Mouse (Mus musculus) hindbrain, embryonic 11.5 days (tissue): ENCODE data around the gene E130308A19Rik. TPM values are rescaled to one million over a fixed set of nuclear protein-coding genes. Genes with fewer than 3 reads are reported as not detected.

Source experiments
- ATAC-seq: fragments of 200-750 bp; cut with Nextera tagmentation; 2 replicates; pipeline ENCODE4 v1.8.0; 2017; ENCODE audit warnings: mild to moderate bottlenecking, moderate TSS enrichment, moderate library complexity; ENCODE audit not compliant: low FRiP score
- DNase-seq: peaks from one replicate; pipeline ENCODE4 v3.0.0-alpha.2; 2015; ENCODE audit warnings: low spot score
- H3K27ac ChIP-seq: fragments of 300-500 bp; sonication (generic); 2 replicates; pipeline ENCODE4 v1.5.1; 2014; ENCODE audit warnings: mild to moderate bottlenecking, low read depth, low read length
- H3K27me3 ChIP-seq: fragments of 300-500 bp; sonication (generic); 2 replicates; pipeline ENCODE4 v1.6.1; 2014; ENCODE audit warnings: mild to moderate bottlenecking, low read length, moderate library complexity, mixed read lengths; ENCODE audit not compliant: control insufficient read depth, insufficient read depth
- H3K36me3 ChIP-seq: fragments of 300-500 bp; sonication (generic); 2 replicates; pipeline ENCODE4 v1.6.1; 2014; ENCODE audit warnings: mild to moderate bottlenecking, low read length, moderate library complexity, mixed read lengths; ENCODE audit not compliant: control insufficient read depth, insufficient read depth
- H3K4me1 ChIP-seq: fragments of 300-500 bp; sonication (generic); replicated peaks from 2 replicates; pipeline ENCODE4 v1.6.1; 2014; ENCODE audit warnings: low read length, mixed read lengths; ENCODE audit not compliant: control insufficient read depth, insufficient read depth
- H3K4me2 ChIP-seq: fragments of 300-500 bp; sonication (generic); replicated peaks from 2 replicates; pipeline ENCODE4 v1.6.1; 2014; ENCODE audit warnings: mild to moderate bottlenecking, low read depth, low read length
- H3K4me3 ChIP-seq: fragments of 300-500 bp; sonication (generic); 2 replicates; pipeline ENCODE4 v1.5.1; 2014; ENCODE audit warnings: low read depth, low read length
- H3K9ac ChIP-seq: fragments of 300-500 bp; sonication (generic); 2 replicates; pipeline ENCODE4 v1.6.1; 2014; ENCODE audit warnings: low read depth, low read length
- H3K9me3 ChIP-seq: fragments of 300-500 bp; sonication (generic); 2 replicates; pipeline ENCODE4 v1.6.1; 2016; ENCODE audit warnings: low read length; ENCODE audit not compliant: control insufficient read depth
- WGBS: fragments of 180-500 bp; shearing (Covaris S2); extraction: QIAGEN DNeasy Blood & Tissue Kit; methylation state at CpG from one replicate; pipeline ENCODE4 v1.1.7; 2014; 5-methylcytosine and 5-hydroxymethylcytosine counted together
- polyA plus RNA-seq: library from polyadenylated mRNA; unstranded; fragments of >200 nt; fragmentation: Nextera tagmentation; extraction: Ambion mirVana; gene quantifications from 2 replicates; pipeline ENCODE4 v1.2.1, GENCODE M21; 2014

Gene E130308A19Rik
- polyA plus RNA-seq, 1 experiment from 2014 or later = 56.6 TPM

GRCm38 (mm10) chr4:59764950-59765349 is 138.9 kb downstream of the E130308A19Rik start:
- 0 out of 2 replicates have a peak overlapping the region, but pooled peaks have one; percentile 9 for H3K27ac ChIP-seq

GRCm38 (mm10) chr4:59765385-59766005 is 139.5 kb downstream of the E130308A19Rik start:
- no peaks in the 10 kb centered on the region for H3K9me3 ChIP-seq
- 39% methylated on average over 7 of the region's 7 CpGs for WGBS
- H3K4me2 ChIP-seq = no peak overlapping the region
- no peaks in the 10 kb centered on the region for H3K27me3 ChIP-seq
- no peak overlapping the region for H3K9ac ChIP-seq
- peak; percentile 42 for DNase-seq
- no peaks in the 10 kb centered on the region for H3K36me3 ChIP-seq
- no peak overlapping the region for H3K4me3 ChIP-seq
- 0 out of 2 replicates have a peak, but pooled peaks have one; percentile 42 for ATAC-seq
- H3K4me1 ChIP-seq = no peaks in the 10 kb centered on the region
- 0 out of 2 replicates have a peak overlapping the region, but pooled peaks have one; percentile 9 for H3K27ac ChIP-seq

More at GRCm38 (mm10) chr4:59764950-59765349, 138.9 kb downstream of the E130308A19Rik start:
- ATAC-seq (no peak), DNase-seq (no peak)
- Histone ChIP-seq H3K27me3 (no peaks in the 10 kb centered on the region), H3K4me1 (no peaks in the 10 kb centered on the region), H3K4me3 (no peak overlapping the region), H3K36me3 (no peaks in the 10 kb centered on the region), H3K4me2 (no peak overlapping the region), H3K9me3 (no peaks in the 10 kb centered on the region), H3K9ac (no peak overlapping the region)
- WGBS = 69% methylated on average over 7 of the region's 7 CpGs

GRCm38 (mm10) chr4:59767717-59768116 is 141.7 kb downstream of the E130308A19Rik start:
- Histone ChIP-seq H3K9me3 (no peaks in the 10 kb centered on the region), H3K4me1 (no peaks in the 10 kb centered on the region), H3K4me3 (no peak overlapping the region), H3K27ac (no peak overlapping the region), H3K9ac (no peak overlapping the region), H3K4me2 (no peak overlapping the region), H3K27me3 (no peaks in the 10 kb centered on the region), H3K36me3 (0 out of 2 replicates have a peak, but pooled peaks cover 3% of the 10 kb centered on the region)
- no peak for DNase-seq
- WGBS = 93% methylated on average over 2 of the region's 2 CpGs
- no peak for ATAC-seq

GRCm38 (mm10) chr4:59772171-59772879 is 146.3 kb downstream of the E130308A19Rik start:
- H3K27me3 ChIP-seq = no peaks in the 10 kb centered on the region
- no peaks in the 10 kb centered on the region for H3K4me1 ChIP-seq
- ATAC-seq (no peak), DNase-seq (peak; percentile 32)
- H3K36me3 ChIP-seq = 0 out of 2 replicates have a peak, but pooled peaks cover 3% of the 10 kb centered on the region
- WGBS = 38% methylated on average over 17 of the region's 17 CpGs
- peak overlapping the region; percentile 51 for H3K27ac ChIP-seq
- H3K4me3 ChIP-seq = no peak overlapping the region
- no peak overlapping the region for H3K4me2 ChIP-seq
- H3K9me3 ChIP-seq = no peaks in the 10 kb centered on the region
- H3K9ac ChIP-seq = no peak overlapping the region

GRCm38 (mm10) chr4:59777828-59778227 is 151.8 kb downstream of the E130308A19Rik start:
- Histone ChIP-seq H3K4me3 (no peak overlapping the region), H3K27ac (no peak overlapping the region), H3K4me2 (no peak overlapping the region), H3K36me3 (no peaks in the 10 kb centered on the region), H3K9ac (no peak overlapping the region), H3K4me1 (no peaks in the 10 kb centered on the region), H3K27me3 (no peaks in the 10 kb centered on the region), H3K9me3 (no peaks in the 10 kb centered on the region)
- no peak for ATAC-seq
- WGBS = 82% methylated on average over 3 of the region's 3 CpGs
- DNase-seq = no peak

GRCm38 (mm10) chr4:59780568-59780967 is 154.6 kb downstream of the E130308A19Rik start:
- no peaks in the 10 kb centered on the region for H3K9me3 ChIP-seq
- no peaks in the 10 kb centered on the region for H3K27me3 ChIP-seq
- no peak for ATAC-seq
- H3K27ac ChIP-seq = no peak overlapping the region
- H3K4me1 ChIP-seq = no peaks in the 10 kb centered on the region
- DNase-seq = peak; percentile 31
- H3K4me2 ChIP-seq = no peak overlapping the region
- WGBS = 48% methylated on average over 1 of the region's 1 CpGs
- H3K36me3 ChIP-seq = no peaks in the 10 kb centered on the region
- H3K9ac ChIP-seq = no peak overlapping the region
- H3K4me3 ChIP-seq = no peak overlapping the region

GRCm38 (mm10) chr4:59782853-59783684 is 157.1 kb downstream of the E130308A19Rik start:
- no peaks in the 10 kb centered on the region for H3K9me3 ChIP-seq
- ATAC-seq (peak; percentile 82), DNase-seq (peak; percentile 44)
- peak overlapping the region; percentile 95 for H3K4me3 ChIP-seq
- H3K27me3 ChIP-seq = no peaks in the 10 kb centered on the region
- WGBS = under 1% methylated on average over 44 of the region's 47 CpGs
- no peaks in the 10 kb centered on the region for H3K36me3 ChIP-seq
- H3K4me1 ChIP-seq = no peaks in the 10 kb centered on the region
- peak overlapping the region; percentile 86 for H3K9ac ChIP-seq
- H3K27ac ChIP-seq = peak overlapping the region; percentile 51
- peak overlapping the region; percentile 66 for H3K4me2 ChIP-seq

- peak; percentile 98 for DNase-seq
- under 1% methylated on average over 36 of the region's 36 CpGs for WGBS
- ATAC-seq = peak; percentile 96
Measured at GRCm38 (mm10) chr4:59783685-59784279, 157.8 kb downstream of the E130308A19Rik start.

More at GRCm38 (mm10) chr4:59783685-59784279, 157.8 kb downstream of the E130308A19Rik start:
- Histone ChIP-seq H3K27ac (peak overlapping the region; percentile 51), H3K4me3 (peak overlapping the region; percentile 95), H3K4me1 (no peaks in the 10 kb centered on the region), H3K27me3 (no peaks in the 10 kb centered on the region), H3K9me3 (no peaks in the 10 kb centered on the region), H3K4me2 (peak overlapping the region; percentile 66), H3K9ac (peak overlapping the region; percentile 86), H3K36me3 (no peaks in the 10 kb centered on the region)
